ENCODE assay signal across 39 mouse cellular contexts in the genomic region with DNA sequence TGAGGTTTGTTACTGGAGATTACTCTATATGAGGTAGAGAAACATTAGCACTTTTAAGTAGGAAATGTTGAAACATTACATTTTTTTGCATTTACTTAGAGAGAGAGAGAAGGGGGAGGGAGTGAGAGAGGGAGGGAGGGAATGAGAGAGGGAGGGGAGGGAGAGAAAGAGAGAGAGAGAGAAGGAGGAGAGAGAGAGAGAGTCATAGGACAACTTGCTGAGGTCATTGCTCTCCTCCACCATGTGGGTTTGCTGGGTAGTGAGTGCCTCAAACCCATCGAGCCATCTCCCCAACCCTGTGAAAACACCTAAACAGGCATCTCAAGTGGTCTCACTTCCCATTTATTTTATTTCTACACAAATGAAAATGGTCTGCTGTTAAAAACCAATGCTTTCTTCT. TPM values are rescaled to one million over a fixed set of nuclear protein-coding genes. Genes with fewer than 3 reads are reported as not detected.
"Had no signal": no experiment of that assay in that cellular context is flagged by ENCODE, and none has a peak within 500 bp of the region (broad histone marks: within the 10 kb centered on the region; RNA-seq: fewer than 3 reads in every experiment).

No protein-coding gene starts in this region.

- H3K27ac ChIP-seq: left cerebral cortex, adult 2 months; limb, embryonic 10.5 days; limb, embryonic 12.5 days; limb, embryonic 13.5 days; limb, embryonic 15.5 days; liver, embryonic 12.5 days; liver, embryonic 13.5 days; liver, embryonic 14.5 days; liver, embryonic 15.5 days; lung, embryonic 15.5 days; macrophage; midbrain, embryonic 10.5 days; midbrain, embryonic 12.5 days; midbrain, embryonic 13.5 days; midbrain, embryonic 15.5 days had no signal

- H3K9me3 ChIP-seq: limb, embryonic 10.5 days; limb, embryonic 12.5 days; limb, embryonic 13.5 days; limb, embryonic 15.5 days; liver, embryonic 12.5 days; liver, embryonic 13.5 days; liver, embryonic 15.5 days; lung, embryonic 15.5 days; midbrain, embryonic 10.5 days; midbrain, embryonic 12.5 days; midbrain, embryonic 13.5 days; midbrain, embryonic 15.5 days had no signal

- H3K4me3 ChIP-seq: left cerebral cortex, adult 2 months; limb, embryonic 10.5 days; limb, embryonic 12.5 days; limb, embryonic 13.5 days; limb, embryonic 15.5 days; liver, embryonic 12.5 days; liver, embryonic 13.5 days; liver, embryonic 15.5 days; lung, embryonic 15.5 days; megakaryocyte, embryonic 14.5 days; midbrain, embryonic 10.5 days; midbrain, embryonic 12.5 days; midbrain, embryonic 13.5 days; midbrain, embryonic 15.5 days; myocyte had no signal

- H3K4me2 ChIP-seq: limb, embryonic 12.5 days; limb, embryonic 13.5 days; limb, embryonic 15.5 days; liver, embryonic 11.5 days; liver, embryonic 12.5 days; liver, embryonic 13.5 days; liver, embryonic 15.5 days; lung, embryonic 14.5 days; lung, embryonic 15.5 days; midbrain, embryonic 11.5 days; midbrain, embryonic 12.5 days; midbrain, embryonic 13.5 days; midbrain, embryonic 15.5 days had no signal

- DNase-seq: left cerebral cortex, postnatal 4 days; liver; liver, embryonic 13.5 days; liver, postnatal 0 days; lung, adult 18-20 months; lung, adult 2 months; lung, embryonic 14.5 days; lung, postnatal 10 days; lung, postnatal 14 days; lung, postnatal 36 days; lung, postnatal 4 days; midbrain, embryonic 14.5 days had no signal

- H3K36me3 ChIP-seq: limb, embryonic 10.5 days; limb, embryonic 12.5 days; limb, embryonic 13.5 days; limb, embryonic 15.5 days; liver, embryonic 12.5 days; liver, embryonic 13.5 days; liver, embryonic 15.5 days; lung, embryonic 15.5 days; midbrain, embryonic 10.5 days; midbrain, embryonic 12.5 days; midbrain, embryonic 13.5 days; midbrain, embryonic 15.5 days had no signal

- H3K27me3 ChIP-seq: limb, embryonic 12.5 days; limb, embryonic 13.5 days; limb, embryonic 15.5 days; liver, embryonic 12.5 days; liver, embryonic 13.5 days; liver, embryonic 15.5 days; lung, embryonic 15.5 days; megakaryocyte, embryonic 14.5 days; midbrain, embryonic 12.5 days; midbrain, embryonic 13.5 days; midbrain, embryonic 15.5 days had no signal

- H3K9ac ChIP-seq: limb, embryonic 12.5 days; limb, embryonic 13.5 days; limb, embryonic 15.5 days; liver, embryonic 12.5 days; liver, embryonic 13.5 days; liver, embryonic 14.5 days; liver, embryonic 15.5 days; liver, postnatal 0 days; lung, embryonic 14.5 days; lung, embryonic 15.5 days; midbrain, embryonic 12.5 days; midbrain, embryonic 13.5 days; midbrain, embryonic 15.5 days had no signal

- H3K4me1 ChIP-seq: limb, embryonic 10.5 days; limb, embryonic 12.5 days; limb, embryonic 13.5 days; limb, embryonic 15.5 days; liver, embryonic 12.5 days; liver, embryonic 13.5 days; liver, embryonic 15.5 days; lung, embryonic 15.5 days; midbrain, embryonic 10.5 days; midbrain, embryonic 12.5 days; midbrain, embryonic 13.5 days; midbrain, embryonic 15.5 days had no signal

RNA-seq across cellular contexts. Expression of a gene that starts 18.6 kb away (rescaled TPM):
- total RNA-seq: left cerebral cortex, adult 18-20 months; left cerebral cortex, adult 2 months; left cerebral cortex, adult 8-10 months; left cerebral cortex, postnatal 10 days; left cerebral cortex, postnatal 14 days; left cerebral cortex, postnatal 36 days; left cerebral cortex, postnatal 4 days; liver, adult 2 months had no signal
- polyA plus RNA-seq: limb, embryonic 10.5 days; limb, embryonic 11.5 days; limb, embryonic 12.5 days; liver, embryonic 11.5 days; lung, adult 2 months; lung, embryonic 14.5 days; midbrain, embryonic 10.5 days; midbrain, embryonic 11.5 days; midbrain, embryonic 13.5 days; midbrain, embryonic 14.5 days; midbrain, embryonic 15.5 days; midbrain, embryonic 16.5 days; midbrain, postnatal 0 days had no signal
